Mouse (Mus musculus): ENCODE results near the gene Cc2d1b.

DNA sequence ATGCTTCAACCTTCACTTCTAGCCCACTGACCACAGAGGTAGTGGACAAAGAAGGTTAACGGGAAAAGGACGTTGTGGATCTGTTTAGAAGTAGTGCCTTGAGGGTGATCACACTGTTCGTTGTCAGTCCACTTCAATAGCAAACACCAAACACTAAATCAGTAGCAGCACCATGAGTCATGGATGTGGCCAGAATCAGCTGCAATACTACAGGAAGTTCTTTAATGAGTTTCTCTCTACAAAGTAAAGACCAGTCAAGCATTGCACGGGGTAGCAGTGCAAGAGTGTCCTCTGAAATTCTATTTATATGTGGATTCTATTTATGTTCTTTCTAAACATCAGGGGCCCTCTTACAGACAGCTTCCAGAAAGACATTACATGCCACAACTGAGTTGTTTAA is 21.4 kb upstream of the Cc2d1b start:
- TF ChIP-seq EP300 (IDR thresholded peaks at IDR 0.05; ENCODE audit: low read depth) (no peak), CTCF (IDR thresholded peaks at IDR 0.05; ENCODE audit: low read depth) (no peak)

Measured in liver, embryonic 14.5 days (tissue).